Mouse (Mus musculus): ENCODE measurements around the gene Ralgapa2. TPM values are rescaled to one million over a fixed set of nuclear protein-coding genes. Genes with fewer than 3 reads are reported as not detected.
A peak's percentile ranks its signal among the peaks of the same experiment; 100 is the strongest.

The Ralgapa2 gene
- total RNA-seq, 2 experiments from 2014 or later = 19.0 to 21.3 TPM

DNA sequence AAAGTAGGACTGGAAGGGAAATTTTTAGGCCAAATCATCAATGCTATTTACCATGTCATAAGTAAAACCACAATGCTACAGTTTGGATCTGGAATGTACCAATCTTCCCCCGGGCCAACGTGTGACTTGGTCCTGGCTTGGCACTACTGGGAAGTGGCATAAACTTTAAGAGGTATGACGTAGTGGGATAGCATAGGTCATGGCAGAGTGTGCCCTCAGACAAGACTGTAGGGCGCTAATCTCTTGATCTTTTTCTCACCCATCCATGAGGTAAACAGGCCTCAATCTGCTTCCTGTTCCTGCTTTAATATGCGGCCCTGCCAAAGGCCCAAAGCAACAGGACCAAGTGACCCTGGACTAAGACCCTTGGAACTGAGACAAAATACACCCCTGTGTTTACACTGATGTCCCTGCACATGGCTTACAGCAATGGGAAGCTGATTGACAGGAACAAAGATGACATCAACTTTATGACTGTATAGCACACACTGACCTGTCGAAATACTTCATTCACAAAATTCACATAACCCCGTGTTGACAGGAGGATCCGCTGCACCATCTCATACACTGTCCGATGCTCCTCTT lies 68.8 kb downstream of the Ralgapa2 start:
- no peak for DNase-seq (ENCODE audit: low spot score in 2 of 2)

- DNase-seq (ENCODE audit: low spot score in 2 of 2) = no peak
These were observed 70.4 kb downstream of the Ralgapa2 start for GRCm38 (mm10) chr2:146441711-146442110.

- DNase-seq (ENCODE audit: low spot score in 2 of 2) = no peak
These were observed 83.4 kb downstream of the Ralgapa2 start for GRCm38 (mm10) chr2:146428751-146429150.

- DNase-seq (ENCODE audit: low spot score in 2 of 2) = no peak
These were observed 84.8 kb downstream of the Ralgapa2 start for GRCm38 (mm10) chr2:146427380-146427779.

- DNase-seq (ENCODE audit: low spot score in 2 of 2) = no peak
These were observed 85.8 kb downstream of the Ralgapa2 start for GRCm38 (mm10) chr2:146426321-146426720.

GRCm38 (mm10) chr2:146425235-146425634 lies 86.9 kb downstream of the Ralgapa2 start:
- peak; percentile 25 to 62 for DNase-seq (ENCODE audit: low spot score in 2 of 2)

DNA sequence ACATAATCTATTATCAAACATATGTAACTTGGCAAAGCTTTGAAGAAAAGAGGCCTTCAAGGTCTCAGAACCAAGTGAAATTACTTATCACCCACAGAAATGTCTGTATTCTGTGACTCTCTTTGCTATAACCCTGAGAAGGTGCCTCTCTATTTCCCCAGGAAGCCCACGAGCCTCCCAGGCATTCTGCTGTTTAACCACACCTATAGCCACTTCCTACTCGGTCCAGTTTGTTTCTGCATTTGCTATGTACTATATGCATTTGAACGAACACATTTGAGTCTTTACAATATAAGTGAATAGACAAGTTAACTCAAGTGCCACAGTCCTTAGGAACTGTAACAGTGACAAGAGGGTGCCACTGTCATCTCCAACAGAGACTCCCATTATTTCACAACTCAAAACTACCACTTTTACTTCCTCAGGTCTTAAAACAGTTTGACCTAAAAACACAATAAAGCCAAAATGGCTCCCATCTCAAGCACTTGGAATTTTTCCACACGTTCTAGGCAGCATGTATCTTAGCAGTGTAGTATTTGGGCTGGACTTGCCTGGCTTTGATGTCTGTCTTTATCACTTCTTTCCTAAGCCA lies 88.3 kb downstream of the Ralgapa2 start:
- DNase-seq (ENCODE audit: low spot score in 2 of 2) = no peak

DNA sequence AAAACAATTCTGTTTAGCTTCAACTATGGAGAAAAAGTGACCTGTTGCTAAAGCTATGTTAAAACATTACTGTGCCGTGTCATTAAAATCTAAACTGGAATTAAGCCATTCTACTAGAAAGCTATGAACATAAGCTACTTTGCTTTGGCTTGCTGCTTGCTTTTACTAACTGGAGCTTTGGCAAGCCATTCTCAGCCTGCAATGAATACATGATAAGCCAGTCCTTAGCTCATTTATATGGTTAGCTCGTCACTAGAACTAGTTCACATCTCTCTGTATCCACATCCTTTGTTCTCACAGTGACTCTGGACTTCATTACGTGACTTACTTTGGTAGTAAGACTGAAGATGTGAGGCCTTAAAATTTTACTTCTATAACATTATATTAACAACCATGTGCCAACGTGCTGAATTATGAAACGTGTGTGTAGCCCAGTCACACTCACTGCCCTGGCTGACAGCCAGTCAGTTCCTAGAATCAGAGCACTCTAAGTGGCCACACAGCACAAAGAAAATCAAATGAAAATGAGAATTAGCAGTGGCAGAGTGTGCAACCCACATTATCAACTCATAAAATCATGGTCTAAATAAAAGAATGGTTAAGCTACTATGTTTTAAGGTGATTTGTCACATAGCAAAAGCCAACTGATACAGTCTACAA lies 89.0 kb downstream of the Ralgapa2 start:
- no peak for DNase-seq (ENCODE audit: low spot score in 2 of 2)

DNA sequence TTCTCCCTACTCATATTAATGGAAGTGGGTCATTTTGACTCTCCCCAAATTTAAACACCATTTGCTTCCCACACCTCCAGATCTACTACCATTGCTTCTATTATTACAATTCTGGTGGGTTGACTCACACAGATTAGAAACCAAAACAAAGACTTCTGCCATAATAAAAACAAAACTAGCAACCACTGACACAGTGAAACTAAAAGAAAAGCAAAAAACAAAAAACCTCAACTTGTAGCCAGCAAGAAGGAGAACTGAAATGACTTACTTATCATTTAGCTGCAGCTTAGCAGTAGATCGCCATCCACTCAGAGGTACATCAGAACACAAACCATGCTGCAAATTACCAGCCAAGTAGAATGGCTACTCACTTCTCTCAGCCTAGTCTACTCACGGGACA lies 95.9 kb downstream of the Ralgapa2 start:
- no peak for DNase-seq (ENCODE audit: low spot score in 2 of 2)

GRCm38 (mm10) chr2:146414484-146415291 lies 97.5 kb downstream of the Ralgapa2 start:
- DNase-seq (ENCODE audit: low spot score in 2 of 2) = peak; percentile 73 to 90

GRCm38 (mm10) chr2:146412733-146413132 lies 99.4 kb downstream of the Ralgapa2 start:
- no peak for DNase-seq (ENCODE audit: low spot score in 2 of 2)

DNA sequence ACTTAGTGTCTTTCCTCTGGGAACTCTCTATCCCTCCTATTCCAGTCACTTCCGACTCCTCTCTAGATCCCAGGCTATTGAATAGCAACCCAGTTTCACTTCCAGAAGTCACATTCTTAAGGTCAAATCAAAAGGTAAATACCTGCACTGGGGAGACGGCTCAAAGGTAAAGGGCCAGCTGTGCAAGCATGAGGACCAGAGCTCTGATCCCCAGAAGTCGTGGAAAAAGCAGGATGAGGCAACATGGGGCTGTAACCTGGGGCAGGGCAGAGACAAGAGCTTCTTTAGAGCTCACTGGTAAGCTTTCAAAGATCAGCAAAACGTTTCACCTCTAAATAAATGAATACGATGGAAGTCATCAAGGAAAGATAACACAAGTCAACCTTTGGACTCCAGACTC lies 100.2 kb downstream of the Ralgapa2 start:
- DNase-seq (ENCODE audit: low spot score in 2 of 2) = no peak

- no peak for DNase-seq (ENCODE audit: low spot score in 2 of 2)
These were observed 105.1 kb downstream of the Ralgapa2 start for GRCm38 (mm10) chr2:146407078-146407477.

GRCm38 (mm10) chr2:146401588-146401987 lies 110.6 kb downstream of the Ralgapa2 start:
- DNase-seq (ENCODE audit: low spot score in 2 of 2) = no peak

- no peak for DNase-seq (ENCODE audit: low spot score in 2 of 2)
These were observed 111.4 kb downstream of the Ralgapa2 start for GRCm38 (mm10) chr2:146400738-146401137.

DNA sequence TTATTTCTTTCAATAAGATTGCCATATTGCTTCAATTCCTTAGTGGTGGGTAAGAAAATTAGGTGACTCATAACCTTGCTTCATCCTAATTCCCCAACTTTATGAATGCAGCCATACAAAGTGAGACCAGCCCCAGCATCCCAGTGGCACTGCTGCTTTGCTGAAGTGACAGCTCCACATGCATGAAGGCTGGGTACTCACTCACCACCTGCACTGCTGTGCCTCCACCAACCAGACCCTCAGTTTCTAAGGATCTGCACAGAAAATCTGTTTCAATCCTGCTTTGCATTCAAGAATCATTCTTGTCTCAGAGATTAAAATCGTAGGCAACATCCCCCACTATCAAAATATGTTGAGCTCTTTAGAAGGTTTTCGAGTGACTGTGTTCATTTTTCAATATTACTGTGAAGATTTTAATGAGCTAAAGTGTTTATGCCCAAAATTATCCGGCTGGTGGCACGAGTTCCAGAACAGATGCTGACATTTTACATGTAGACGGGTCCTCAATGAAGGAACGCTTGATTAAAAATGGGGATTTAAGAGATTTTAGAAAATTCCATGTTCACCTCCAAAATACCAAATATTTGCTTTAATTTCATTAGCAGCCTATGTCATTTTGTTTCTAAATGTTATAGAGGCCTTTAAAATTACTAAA lies 113.8 kb downstream of the Ralgapa2 start:
- DNase-seq (ENCODE audit: low spot score in 2 of 2) = peak; percentile 33 to 67

- no peak for DNase-seq (ENCODE audit: low spot score in 2 of 2)
These were observed 124.9 kb downstream of the Ralgapa2 start for GRCm38 (mm10) chr2:146387211-146387610.

DNA sequence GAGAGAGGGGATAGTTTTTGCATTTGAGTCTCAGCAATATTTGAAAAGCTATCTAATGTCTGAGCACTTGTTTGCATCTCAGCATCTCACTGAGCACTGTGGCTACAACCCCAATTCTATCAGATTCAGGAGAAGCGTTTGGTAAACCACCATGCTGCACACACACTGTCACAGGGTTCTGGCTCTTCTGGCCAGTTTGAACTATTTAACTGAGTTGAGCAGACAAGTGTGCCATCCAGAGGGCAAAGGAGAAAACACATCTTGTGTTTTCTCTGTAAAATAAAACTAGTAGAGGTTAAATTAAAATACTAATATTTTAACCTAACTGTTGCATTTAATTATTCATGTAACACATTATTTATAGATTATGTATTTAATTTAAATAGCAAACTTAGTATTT lies 127.6 kb downstream of the Ralgapa2 start:
- no peak for DNase-seq (ENCODE audit: low spot score in 2 of 2)

- no peak for DNase-seq (ENCODE audit: low spot score in 2 of 2)
These were observed 135.9 kb downstream of the Ralgapa2 start for GRCm38 (mm10) chr2:146376293-146376692.

DNA sequence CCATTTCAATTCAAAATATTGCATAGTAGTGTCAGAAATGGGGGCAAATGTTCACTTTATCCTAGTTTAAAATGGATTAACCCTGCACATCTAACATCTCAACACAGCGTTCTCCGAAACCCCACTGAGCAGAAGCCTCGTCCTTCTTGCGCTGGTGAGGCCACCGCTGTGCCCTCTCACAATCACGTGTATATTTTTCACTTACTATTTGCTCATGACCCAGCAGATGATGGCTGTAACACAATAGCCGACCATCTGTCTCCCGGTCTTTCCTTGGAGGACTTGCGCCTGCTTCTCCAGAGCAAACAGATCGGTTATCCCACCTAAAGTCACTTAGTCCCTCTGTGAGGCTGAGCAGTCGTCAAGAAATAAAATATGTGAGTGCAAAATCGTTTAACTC lies 146.0 kb downstream of the Ralgapa2 start:
- no peak for DNase-seq (ENCODE audit: low spot score in 2 of 2)

GRCm38 (mm10) chr2:146365368-146365983 lies 146.7 kb downstream of the Ralgapa2 start:
- DNase-seq (ENCODE audit: low spot score in 2 of 2) = no peak

Measured in layer of hippocampus, adult 18-20 months (tissue).